Mouse (Mus musculus): Measurements from ENCODE around the gene Scrn3.

Gene Scrn3

DNA sequence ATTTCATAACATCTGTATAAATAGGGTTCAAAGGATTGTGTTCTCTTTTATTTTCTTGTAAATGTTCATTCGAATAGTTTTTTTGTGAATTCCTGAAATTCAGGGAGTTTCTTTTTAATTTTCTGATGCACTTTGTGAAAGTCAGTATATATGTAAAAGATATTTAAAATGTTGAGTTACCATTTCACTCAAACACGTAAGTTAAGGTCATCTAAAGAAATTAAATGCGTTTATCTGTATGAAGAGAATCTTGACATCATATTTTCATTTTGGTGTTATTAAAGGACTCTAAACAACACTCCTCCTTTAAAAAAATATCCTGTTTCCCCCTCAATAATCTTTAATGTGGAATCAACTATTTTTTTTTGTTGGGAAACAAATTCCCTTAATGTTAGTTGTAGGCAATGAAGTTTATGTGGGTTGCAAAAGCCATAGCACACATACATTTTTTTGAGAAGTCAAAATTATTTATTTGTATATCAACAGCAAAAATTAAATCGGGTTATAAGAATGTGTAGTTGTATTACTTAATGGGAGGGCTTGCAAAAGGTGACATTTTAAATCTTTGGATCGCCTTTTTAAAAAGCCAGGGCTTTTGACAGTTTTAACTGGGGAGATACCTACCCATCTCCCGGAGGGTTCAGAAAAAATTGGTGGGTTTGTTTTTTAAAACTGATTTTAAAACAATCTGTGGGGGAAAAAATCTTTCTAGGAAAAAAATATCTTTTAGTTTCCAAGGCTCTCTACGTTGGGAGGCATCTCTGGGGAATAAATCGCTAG, 37.0 kb upstream of the Scrn3 start:
- DNase-seq (ENCODE audit: low read depth, low spot score): no peak

DNA sequence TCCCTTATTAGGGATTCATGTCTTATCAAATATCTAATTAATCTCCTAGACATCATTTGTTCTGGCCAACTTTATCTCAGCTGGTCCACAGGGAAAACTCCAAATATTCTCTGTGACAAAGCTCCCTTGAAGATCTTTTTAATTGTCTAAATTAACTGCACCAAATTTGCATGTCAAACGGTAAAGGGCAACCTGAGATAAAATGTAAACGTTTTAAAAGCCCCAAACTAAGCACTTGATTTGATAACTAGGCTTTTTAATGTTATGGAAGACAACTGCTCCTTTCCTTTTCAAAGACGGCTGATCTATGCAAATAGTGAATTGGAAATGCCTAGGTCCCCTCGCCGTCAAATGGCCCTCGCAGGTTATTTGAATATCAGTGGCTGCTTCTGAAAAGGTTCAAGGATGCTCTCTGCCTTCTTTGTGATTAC, 36.2 kb upstream of the Scrn3 start:
- DNase-seq (ENCODE audit: low read depth, low spot score): no peak

DNA sequence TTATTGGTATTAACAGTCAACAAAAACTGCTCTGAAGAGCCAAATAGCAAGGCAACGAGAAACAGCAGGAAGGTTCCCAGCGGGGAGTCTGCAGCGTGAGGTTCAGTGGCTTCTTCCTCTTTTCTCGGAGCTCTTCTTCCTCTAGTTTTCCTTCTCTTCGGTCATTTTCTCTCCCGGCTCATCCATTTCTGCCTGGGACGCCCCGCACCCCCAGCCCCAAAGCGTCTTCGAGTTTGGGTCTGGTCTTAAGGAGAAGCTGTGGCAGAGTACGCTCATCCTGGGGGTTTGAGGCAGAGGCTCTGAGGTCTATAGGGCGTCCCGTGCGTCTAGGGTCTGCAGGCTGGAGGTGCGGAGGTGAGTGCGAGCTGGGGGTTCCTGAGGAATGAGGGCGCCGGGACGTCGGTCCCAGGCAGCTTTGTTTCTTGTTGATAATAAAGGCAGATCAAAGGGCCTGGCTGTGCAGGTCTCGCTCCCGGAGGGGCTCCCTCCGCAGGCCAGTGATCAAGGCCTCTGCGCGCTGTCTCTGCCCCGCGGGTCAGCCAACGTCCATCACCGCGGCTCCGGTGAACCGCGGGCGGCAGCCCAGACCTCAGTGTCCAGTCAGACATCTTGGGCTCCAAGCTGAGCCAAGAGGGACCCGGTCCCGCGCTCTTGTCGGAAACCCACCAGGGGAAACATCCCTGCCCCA, 35.2 kb upstream of the Scrn3 start:
- DNase-seq (ENCODE audit: low read depth, low spot score): no peak

DNA sequence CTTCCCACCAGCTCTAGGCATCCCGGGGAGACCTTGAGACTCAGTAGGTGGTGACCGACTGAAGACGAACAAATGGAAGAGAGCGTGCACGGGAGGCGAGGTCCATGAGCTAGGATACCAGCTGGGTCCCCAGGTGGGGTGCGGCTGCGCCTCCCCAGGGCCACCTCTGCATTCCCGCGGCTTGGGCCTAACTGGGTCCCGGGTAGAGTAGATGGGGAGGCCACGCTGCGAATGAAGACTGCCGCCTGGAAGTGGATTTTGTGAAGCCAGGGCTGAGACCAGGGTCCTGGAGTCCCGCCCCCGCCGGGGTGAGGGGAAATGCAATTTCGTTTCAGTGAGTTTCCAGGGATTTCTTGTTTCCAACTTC, 34.7 kb upstream of the Scrn3 start:
- no peak for DNase-seq (ENCODE audit: low read depth, low spot score)

DNA sequence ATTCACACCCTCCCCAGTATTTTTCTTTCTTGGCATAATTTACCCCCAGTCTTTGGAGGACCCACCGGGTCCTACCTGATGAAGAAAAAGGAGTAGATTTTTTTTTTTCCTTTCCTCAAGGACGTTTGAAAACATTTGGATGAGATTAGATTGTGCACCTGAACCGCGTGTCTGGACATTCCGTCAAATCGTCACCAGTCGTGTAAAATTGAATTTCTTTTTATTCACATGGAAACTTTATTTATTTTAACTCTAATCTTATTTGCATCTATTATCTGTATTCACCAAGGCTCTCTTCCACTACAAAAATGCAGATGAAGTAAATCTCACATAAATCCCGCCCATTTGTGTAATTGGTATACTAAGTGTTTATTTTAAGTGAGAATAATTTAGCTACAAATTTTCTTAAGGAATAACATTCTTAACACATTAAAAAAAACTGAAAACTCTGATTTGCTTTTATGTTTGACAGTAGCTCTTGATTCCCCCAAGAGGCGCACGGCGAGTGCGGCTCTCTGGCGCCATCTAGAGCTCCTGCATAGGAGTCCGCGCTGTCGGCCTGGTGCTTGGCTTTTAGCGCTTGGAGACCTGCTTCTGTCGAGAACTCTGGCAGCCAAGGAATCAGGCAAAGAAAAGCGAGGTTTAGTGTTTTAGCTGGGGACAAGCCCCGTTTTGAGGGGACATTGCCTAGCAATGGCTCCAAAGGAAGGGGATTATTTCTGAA, 34.1 kb upstream of the Scrn3 start:
- DNase-seq (ENCODE audit: low read depth, low spot score): peak; percentile 85

DNA sequence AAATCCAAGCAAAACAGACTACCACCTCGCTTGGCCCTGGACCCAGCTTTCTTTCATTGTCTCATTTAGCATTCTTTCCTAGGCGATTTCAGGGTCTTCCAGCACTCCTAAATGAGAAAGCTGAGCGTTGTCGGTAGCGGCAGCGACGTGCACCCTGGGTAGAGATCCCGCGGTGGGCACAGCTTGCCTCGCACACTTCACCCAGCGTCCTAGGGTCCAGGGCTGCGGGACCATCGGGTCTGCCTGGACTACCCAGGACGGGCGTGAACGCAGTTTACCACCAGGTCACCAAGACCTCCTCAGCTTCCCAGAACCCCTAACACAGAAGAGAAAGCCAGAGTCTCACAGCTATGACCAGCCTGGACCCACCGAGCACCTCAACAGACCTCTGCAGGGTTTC, 33.5 kb upstream of the Scrn3 start:
- no peak for DNase-seq (ENCODE audit: low read depth, low spot score)

DNA sequence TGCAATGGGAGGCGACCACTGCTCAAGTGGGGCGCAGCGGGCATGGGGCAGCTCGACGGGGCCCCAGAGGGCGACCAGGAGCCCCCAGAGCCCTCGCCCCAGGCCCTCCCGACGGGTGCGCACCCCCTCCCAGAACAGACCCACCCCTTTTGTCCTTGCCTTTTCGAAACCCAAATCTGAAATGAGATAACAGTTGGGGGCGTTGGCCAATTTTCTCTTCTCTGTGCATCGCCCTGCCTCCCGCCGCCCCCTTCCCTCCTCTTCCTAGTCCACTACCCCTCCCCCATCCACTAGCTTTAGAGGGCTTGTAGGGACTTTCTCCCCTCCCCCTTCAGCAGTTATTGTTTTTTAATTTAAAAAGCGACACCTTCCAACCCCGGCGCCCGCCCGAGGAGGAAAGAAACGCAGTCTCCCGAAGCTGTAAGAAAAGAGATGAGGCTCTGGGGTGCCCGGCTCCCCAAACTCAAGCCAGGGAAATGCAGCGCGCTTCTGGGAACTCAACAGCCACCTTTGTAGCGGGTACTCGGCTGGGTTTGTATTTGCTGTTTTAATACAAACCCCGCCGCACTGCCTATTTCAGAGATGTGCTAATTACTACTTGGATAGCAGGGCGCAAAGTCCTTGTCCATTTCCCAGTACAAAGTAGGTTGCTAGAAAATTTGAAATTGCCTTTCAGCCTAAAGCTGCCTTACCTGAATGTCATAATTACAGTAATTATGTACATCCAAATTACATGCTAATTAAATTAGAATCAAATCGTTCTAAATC, 32.9 kb upstream of the Scrn3 start:
- no peak for DNase-seq (ENCODE audit: low read depth, low spot score)

DNA sequence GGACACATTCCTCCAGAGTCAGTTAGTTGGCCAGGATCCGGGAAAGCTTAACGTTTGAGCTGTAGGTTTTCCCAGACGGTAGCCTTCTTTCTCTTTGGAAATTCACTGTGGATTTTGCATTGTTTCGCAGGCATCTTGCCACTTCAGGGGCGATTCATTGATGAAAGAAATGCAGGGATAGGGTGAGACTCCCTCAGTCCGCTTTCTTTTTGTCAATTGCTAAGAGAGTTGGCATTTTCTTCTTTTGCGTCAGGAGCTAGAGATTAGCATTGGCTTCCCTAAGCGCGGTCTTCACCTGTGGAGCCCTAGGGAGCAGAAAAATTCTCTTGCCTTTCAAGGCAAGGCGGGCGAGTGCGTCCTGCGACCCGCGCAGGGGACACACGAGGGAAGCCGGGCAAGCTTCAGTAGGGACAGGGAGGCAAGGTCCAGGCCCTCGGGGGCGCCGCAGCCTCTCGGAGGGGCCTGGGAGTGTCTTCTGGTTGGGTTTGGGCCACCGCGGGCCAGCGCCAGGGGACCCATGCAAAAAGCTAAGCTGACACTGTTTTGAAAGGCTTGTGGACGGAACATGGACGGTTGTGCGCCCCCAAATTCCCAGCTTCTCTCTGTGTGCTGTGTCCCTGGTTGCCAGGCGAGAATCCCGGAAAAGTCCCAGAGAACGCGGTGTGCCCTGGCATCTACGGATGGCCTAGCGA, 31.9 kb upstream of the Scrn3 start:
- no peak for DNase-seq (ENCODE audit: low read depth, low spot score)

DNA sequence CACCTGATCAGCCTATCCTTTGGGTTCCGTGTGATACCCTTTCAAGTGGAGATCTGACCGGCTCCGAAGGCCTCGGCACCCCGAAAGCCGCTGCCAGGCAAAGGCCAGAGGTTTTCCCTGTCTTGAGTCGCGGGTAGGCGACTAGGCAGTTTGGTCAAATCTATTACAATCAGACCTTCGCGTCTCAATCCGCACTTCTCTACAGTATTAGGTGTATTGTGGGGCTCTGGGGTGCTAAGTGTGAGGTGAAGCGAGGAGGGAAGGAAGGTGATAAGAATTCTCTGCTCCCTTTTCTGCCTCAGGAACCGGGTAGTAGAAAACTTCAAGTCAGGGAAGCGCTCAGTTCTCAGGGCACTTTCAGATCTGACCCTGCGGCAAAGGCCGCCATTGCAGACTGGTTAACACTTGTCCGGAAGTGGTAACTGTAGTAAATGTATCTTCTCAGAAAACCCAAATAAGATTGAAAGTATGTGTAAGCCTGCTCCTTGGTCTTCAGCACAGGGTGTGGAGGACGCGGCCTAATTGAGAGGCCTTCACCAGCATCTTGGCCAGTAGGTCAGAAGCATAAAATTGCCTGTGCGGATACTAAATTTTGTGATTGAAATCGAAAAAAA, 31.2 kb upstream of the Scrn3 start:
- DNase-seq (ENCODE audit: low read depth, low spot score): no peak

DNA sequence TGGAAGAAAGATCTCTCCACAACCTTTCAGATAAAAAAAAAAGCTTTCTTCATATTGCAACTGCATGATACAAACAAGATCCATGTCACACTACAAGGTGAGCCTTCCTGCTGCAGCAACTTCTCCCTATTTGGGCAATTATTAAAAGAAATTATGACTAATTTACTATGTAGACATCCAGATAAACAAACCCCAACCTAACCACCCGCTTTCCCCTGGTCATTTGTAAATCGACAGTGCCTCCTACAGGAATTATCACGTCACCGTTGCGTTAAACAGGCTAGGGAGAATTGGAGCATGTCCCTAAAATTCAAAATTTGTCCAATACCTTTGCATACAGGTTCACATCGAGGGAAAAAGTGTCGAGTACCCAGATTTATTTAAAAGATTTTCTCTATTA, 30.7 kb upstream of the Scrn3 start:
- no peak for DNase-seq (ENCODE audit: low read depth, low spot score)

DNA sequence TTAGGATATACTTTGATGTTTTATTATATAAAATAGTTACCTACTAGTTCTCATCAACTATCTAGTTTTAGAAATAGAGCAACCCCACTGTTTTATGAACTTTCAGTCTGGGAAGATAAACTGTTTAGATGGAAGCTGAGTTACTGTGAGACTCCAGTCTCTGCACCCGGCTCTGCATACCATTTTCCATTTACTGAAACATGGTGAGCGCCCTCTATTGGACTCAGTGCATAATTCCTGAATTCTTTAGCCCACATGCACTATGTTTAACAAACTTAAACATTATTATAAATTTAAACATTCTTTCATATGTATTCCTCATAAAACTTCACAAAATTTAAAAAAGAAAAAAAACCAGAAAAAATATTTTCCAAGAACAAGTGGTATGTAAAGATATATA, 26.8 kb upstream of the Scrn3 start:
- no peak for DNase-seq (ENCODE audit: low read depth, low spot score)

DNA sequence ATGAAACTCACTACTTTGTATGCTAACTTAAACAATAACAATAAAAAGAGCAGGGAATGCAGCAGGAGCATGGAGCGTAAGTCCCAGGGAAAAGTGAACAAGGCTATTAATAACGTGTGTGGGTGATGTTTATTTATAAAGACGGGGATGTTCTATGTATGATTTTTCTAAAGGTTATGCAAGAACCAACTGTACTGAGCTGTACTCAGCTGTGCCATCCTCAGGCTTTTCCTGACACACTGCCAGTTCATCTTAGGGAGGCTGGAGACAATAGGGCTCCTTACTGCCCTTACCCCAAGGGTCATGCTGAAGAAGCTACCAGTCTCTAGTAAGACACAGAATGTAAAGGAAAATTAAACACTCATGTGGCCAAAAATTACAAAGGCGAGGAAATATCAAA, 21.3 kb upstream of the Scrn3 start:
- DNase-seq (ENCODE audit: low read depth, low spot score): no peak

DNA sequence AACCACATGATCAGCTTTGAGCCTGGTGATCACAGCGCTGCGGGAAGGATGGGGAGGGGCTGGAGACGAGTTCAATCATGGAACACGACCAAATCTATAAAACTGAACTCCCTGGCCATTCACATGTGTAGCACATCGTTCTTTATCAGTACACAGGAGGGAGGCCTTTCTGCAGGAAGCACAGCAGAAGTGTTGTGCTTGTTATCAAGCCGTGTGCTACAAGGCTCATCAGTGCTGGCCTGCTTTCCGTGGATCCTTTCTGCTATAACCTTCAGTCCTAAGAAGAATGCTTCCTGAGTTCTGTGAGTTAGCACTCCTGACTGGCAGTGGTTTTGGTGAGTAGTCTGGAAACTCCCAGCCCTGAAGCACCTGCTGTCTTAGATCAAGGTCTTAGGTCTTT, 17.4 kb upstream of the Scrn3 start:
- no peak for DNase-seq (ENCODE audit: low read depth, low spot score)

DNA sequence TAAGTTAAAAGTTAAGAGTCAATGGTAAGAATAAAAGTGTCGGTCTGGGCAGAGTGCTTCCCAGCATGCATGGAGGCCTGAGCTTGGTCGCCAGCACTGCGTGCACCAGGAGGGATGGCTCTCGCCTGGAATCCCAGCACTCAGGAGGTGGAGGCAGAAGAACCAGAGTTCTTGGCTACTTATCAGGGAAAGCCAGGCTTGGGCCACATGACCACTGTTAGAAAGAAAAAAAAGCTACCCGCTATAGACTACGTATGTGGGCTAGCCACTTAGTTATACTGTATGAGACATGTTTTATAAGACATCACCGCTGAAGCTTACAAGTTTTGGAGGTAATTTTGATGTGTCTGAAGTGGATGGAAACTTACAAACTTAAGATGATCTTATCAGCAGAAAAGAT, 14.2 kb upstream of the Scrn3 start:
- DNase-seq (ENCODE audit: low read depth, low spot score): no peak

DNA sequence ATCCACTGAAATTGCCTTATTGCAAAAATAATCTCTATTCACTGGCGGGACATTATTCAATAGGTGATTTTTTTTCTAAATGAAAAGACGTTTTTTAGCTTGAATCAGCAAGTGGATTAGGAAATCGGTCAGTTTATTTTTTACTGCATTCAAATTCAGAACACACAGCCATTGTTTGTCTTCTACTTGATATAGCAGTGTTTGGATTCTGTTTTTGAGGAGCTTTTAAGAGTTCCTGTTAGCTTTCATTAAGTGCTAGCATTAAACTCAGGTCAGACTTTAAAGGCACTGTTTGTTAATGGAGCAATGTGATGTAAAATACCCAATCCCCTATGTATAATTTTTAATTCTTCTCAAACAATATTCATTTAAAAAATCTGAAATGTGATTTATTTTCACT, 13.6 kb upstream of the Scrn3 start:
- DNase-seq (ENCODE audit: low read depth, low spot score): no peak

DNA sequence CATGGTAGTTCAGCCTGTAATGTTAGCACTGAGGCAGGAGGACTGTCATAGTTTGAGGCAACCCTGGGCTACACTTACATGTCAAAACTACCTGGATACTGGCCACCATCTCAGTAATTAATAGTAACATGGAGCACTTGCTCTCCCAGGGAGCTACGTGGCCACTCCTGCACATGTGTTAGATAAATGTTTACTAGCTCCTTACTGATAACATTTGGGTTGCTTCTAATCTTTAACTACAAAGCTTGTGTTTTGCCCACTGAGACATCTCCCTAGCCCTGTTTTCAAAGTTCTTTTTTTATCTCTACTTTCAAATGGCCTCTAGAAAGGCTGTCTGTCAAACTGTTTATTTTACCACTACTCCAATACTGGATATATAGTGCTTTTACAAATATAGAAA, 10.4 kb upstream of the Scrn3 start:
- no peak for DNase-seq (ENCODE audit: low read depth, low spot score)

DNA sequence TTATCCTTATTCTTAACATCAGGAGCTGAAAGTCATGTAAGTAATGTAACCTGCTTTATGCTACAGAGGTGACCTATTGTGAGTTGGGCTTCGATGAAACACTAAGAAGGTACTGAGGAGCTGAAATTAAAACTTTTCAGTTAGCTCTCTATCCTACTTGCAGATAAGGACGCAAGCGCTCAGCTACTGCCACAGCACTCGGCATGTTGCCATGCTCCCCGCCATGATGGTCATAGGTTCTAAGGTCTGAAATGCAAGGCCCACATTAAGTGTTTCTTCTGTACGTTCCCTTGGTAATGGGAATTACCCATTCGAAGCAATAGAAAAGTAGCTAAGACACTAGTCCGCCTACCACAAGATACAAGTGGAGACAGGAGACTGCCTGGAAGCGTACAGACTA, 9.7 kb upstream of the Scrn3 start:
- no peak for DNase-seq (ENCODE audit: low read depth, low spot score)

DNA sequence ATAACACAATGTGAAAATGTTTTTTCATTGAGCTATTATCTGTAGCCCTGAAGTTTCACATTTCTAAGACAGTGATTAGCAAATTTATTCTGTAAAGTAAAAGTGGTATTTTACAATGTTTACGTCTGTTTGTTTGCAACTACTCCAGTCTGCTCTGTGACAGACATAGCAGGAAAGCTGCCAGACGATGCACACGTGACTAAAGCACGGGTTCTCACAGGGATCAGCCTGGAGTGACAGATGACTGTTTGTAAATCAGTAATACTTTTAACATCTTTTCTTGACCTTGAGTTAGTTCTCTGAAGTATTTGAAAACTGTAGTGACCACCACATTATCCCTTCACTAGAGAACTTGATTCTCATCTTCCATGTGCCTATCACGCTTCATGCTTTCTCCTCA, 7.9 kb upstream of the Scrn3 start:
- DNase-seq (ENCODE audit: low read depth, low spot score): no peak

DNA sequence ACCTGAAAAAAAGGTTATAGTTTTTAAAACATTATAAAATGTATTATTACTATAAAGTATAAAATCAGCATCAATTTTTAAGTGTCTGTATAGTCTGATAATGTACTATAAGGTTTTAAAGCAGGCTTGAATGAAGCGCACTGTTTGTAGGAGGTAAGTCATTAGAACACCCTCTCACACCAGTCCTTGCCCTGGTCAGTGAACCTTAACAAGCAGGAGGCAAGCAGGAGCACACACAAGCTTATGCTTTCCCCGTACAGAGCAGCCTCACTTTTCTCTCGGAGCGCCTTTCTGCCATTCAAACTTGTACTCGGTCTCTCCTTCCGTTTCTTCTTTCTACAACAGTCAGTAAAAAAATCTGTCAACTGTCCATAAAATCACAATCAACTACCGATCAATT, 6.4 kb upstream of the Scrn3 start:
- no peak for DNase-seq (ENCODE audit: low read depth, low spot score)

DNA sequence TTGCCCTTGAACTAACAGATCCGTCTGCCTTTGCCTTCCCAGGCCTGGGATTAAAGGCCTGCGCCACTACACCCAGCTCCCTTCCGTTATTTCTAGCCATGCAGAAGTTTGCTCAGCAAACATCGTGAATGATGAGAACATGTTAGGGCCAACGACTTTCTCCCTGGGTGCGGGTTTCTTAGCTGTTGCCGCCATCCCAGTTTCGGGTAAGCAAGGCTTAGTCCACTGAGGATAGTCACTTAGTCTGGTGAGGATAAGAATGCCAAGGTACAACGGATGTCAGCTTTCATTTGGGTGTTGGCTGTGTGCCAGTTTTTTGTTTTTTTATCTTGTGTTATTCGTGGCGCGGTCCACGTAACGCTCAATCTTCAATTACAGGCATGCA, 708 bp downstream of the Scrn3 start:
- no peak for DNase-seq (ENCODE audit: low read depth, low spot score)

DNA sequence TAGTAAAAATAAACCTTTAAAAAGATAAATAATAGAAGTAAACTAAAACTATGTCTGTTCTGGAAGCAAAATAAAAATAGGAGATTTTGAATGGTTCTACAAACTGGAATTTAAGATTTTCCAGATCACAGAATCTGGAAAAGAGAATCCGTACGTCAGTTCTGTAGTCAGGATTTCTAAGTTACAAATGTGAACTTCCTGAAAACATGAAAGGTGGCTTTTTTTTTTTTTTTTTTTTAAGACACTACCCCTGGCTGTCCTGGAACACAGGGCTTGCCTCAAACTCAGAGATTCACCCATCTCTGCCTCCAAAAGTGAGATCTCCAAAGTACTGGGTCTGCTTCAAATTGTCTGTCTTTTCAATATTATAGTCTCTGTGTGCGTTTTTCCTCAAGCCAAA, 1.9 kb downstream of the Scrn3 start:
- no peak for DNase-seq (ENCODE audit: low read depth, low spot score)

All from retina, postnatal 7 days (tissue).